In the genomic region with DNA sequence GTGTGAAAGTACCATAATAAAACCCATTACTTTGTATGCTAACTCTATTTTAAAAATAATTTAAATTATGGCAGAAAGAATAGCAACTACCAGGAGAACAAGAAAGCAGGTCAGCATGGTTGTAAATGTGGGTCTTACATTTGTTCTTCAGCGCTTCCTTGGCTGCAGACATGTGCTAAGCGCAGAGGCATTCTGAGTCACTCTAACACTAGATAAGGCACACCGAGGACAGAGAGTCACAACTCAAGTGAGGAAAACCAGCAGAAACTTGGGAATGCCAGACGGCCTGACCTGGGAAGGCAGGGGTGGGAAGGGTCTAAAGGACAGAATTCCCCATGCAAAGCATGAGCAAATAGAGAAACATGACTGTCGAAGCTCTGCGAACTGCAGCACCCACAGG, we compare ENCODE assay signal across 19 mouse cellular contexts.
DNase-seq lines count a peak whose midpoint lies in the region; ATAC-seq and TF ChIP-seq lines count a peak whose summit lies in the region.
"Had no signal": no experiment of that assay in that cellular context is flagged by ENCODE, and none has a peak within 500 bp of the region (broad histone marks: within the 10 kb centered on the region; RNA-seq: fewer than 3 reads in every experiment).

No protein-coding gene starts in this region.

- DNase-seq in adrenal gland, postnatal 36 days = peak; percentile 16 to 20
- DNase-seq in adrenal gland, postnatal 14 days = no peak
- DNase-seq in kidney, adult 8-10 months = no peak
- DNase-seq in gastrocnemius, adult 18-20 months (ENCODE audit: low spot score) = no peak
- DNase-seq: cerebellum, adult 8-10 months; gastrocnemius, adult 2 months; kidney, adult 9 months; kidney, postnatal 36 days; layer of hippocampus, adult 9-11 months; lung, adult 18-20 months; lung, postnatal 36 days; thymus, postnatal 25 days had no signal

- H3K4me2 ChIP-seq in kidney, embryonic 14.5 days (replicated peaks; ENCODE audit: low read depth, low read length) = no peak overlapping the region
- H3K4me2 ChIP-seq in heart, embryonic 13.5 days = peak overlapping the region; percentile 27
- H3K4me2 ChIP-seq in myocyte (ENCODE audit: low read depth) = peak overlapping the region; percentile 12
- H3K4me2 ChIP-seq in neural tube, embryonic 15.5 days = no peak overlapping the region
- H3K4me2 ChIP-seq: embryonic facial prominence, embryonic 15.5 days; liver, embryonic 11.5 days had no signal

- H3K4me3 ChIP-seq in kidney, embryonic 14.5 days (ENCODE audit: low read length) = no peak overlapping the region
- H3K4me3 ChIP-seq in heart, embryonic 13.5 days = no peak overlapping the region
- no peak overlapping the region for H3K4me3 ChIP-seq in myocyte
- H3K4me3 ChIP-seq in neural tube, embryonic 15.5 days (replicated peaks) = no peak overlapping the region
- H3K4me3 ChIP-seq: embryonic facial prominence, embryonic 15.5 days; gastrocnemius, adult 2 months had no signal

- no peaks in the 10 kb centered on the region for H3K27me3 ChIP-seq in kidney, embryonic 14.5 days (ENCODE audit: control insufficient read depth, insufficient read depth, low read length)
- H3K27me3 ChIP-seq in heart, embryonic 13.5 days (replicated peaks) = no peaks in the 10 kb centered on the region
- no peaks in the 10 kb centered on the region for H3K27me3 ChIP-seq in myocyte (ENCODE audit: control insufficient read depth, insufficient read depth, insufficient read length)
- H3K27me3 ChIP-seq in neural tube, embryonic 15.5 days (replicated peaks) = no peaks in the 10 kb centered on the region
- H3K27me3 ChIP-seq: embryonic facial prominence, embryonic 15.5 days had no signal

- H3K27ac ChIP-seq in kidney, embryonic 14.5 days (ENCODE audit: low read depth, low read length) = no peak overlapping the region
- peak overlapping the region; percentile 80 for H3K27ac ChIP-seq in heart, embryonic 13.5 days (replicated peaks)
- H3K27ac ChIP-seq in neural tube, embryonic 15.5 days (replicated peaks) = no peak overlapping the region
- H3K27ac ChIP-seq: embryonic facial prominence, embryonic 15.5 days; gastrocnemius, adult 2 months had no signal

- no peaks in the 10 kb centered on the region for H3K9me3 ChIP-seq in kidney, embryonic 14.5 days (ENCODE audit: control insufficient read depth, low read length)
- H3K9me3 ChIP-seq in heart, embryonic 13.5 days = no peaks in the 10 kb centered on the region
- H3K9me3 ChIP-seq in neural tube, embryonic 15.5 days (replicated peaks) = no peaks in the 10 kb centered on the region
- H3K9me3 ChIP-seq: embryonic facial prominence, embryonic 15.5 days had no signal

- peaks cover 18% of the 10 kb centered on the region; the same call in 1 of the 2 replicates for H3K4me1 ChIP-seq in kidney, embryonic 14.5 days (ENCODE audit: control insufficient read depth, insufficient read depth, low read length)
- peaks cover 24% of the 10 kb centered on the region for H3K4me1 ChIP-seq in heart, embryonic 13.5 days
- peaks cover 18% of the 10 kb centered on the region; the same call in 1 of the 2 replicates for H3K4me1 ChIP-seq in neural tube, embryonic 15.5 days

- H3K79me2 ChIP-seq in myocyte (ENCODE audit: control insufficient read depth, insufficient read depth) = no peaks in the 10 kb centered on the region

- H3K36me3 ChIP-seq in kidney, embryonic 14.5 days (ENCODE audit: control insufficient read depth, insufficient read depth, low read length) = no peaks in the 10 kb centered on the region
- H3K36me3 ChIP-seq in heart, embryonic 13.5 days = no peaks in the 10 kb centered on the region
- no peaks in the 10 kb centered on the region for H3K36me3 ChIP-seq in myocyte (ENCODE audit: control insufficient read depth, insufficient read depth)
- H3K36me3 ChIP-seq in neural tube, embryonic 15.5 days = no peaks in the 10 kb centered on the region
- H3K36me3 ChIP-seq: embryonic facial prominence, embryonic 15.5 days had no signal

- no peak for TF ChIP-seq POLR2A in myocyte (IDR thresholded peaks at IDR 0.05; ENCODE audit: insufficient read length, low read depth)

- no peak overlapping the region for H3ac ChIP-seq in myocyte (ENCODE audit: control insufficient read depth, insufficient read length)

- 0 out of 2 replicates have a peak overlapping the region, but pooled peaks have one; percentile 1 for H3K9ac ChIP-seq in kidney, embryonic 14.5 days (ENCODE audit: low read depth, low read length)
- peak overlapping the region; percentile 61; the same call in 1 of the 2 replicates for H3K9ac ChIP-seq in heart, embryonic 13.5 days
- H3K9ac ChIP-seq in neural tube, embryonic 15.5 days (replicated peaks) = no peak overlapping the region
- H3K9ac ChIP-seq: embryonic facial prominence, embryonic 15.5 days had no signal

- WGBS in kidney, embryonic 14.5 days = 70% methylated on average over 6 of the region's 6 CpGs
- WGBS in heart, embryonic 13.5 days = 22% methylated on average over 6 of the region's 6 CpGs
- WGBS in neural tube, embryonic 15.5 days = 85% methylated on average over 6 of the region's 6 CpGs

- ATAC-seq in kidney, embryonic 14.5 days (ENCODE audit: low FRiP score, low TSS enrichment) = no peak
- no peak for ATAC-seq in heart, embryonic 13.5 days (ENCODE audit: extremely low read depth, insufficient number of reproducible peaks, low FRiP score, low TSS enrichment)
- no peak for ATAC-seq in neural tube, embryonic 15.5 days (ENCODE audit: low FRiP score)
- ATAC-seq: forebrain, embryonic 16.5 days had no signal

TF ChIP-seq in myocyte, 11 proteins besides CTCF, POLR2A, EP300 and RAD21:
- TF ChIP-seq SRF (IDR thresholded peaks at IDR 0.05; ENCODE audit: control insufficient read depth, insufficient read length, low read depth) = no peak
- TF ChIP-seq REST (IDR thresholded peaks at IDR 0.05; ENCODE audit: insufficient read depth, insufficient read length) = no peak
- TF ChIP-seq MYOD1 (IDR thresholded peaks at IDR 0.05; ENCODE audit: control insufficient read depth in 1 of 3, insufficient read length in 2 of 3, low read depth in 2 of 3) = no peak
- TF ChIP-seq CEBPB (IDR thresholded peaks at IDR 0.05; ENCODE audit: insufficient read depth, poor library complexity, severe bottlenecking) = no peak
- no peak for TF ChIP-seq E2F4 (IDR thresholded peaks at IDR 0.05; ENCODE audit: insufficient read depth)
- TF ChIP-seq TCF12 (IDR thresholded peaks at IDR 0.05; ENCODE audit: insufficient read depth, poor library complexity, severe bottlenecking) = no peak
- no peak for TF ChIP-seq TCF3 (IDR thresholded peaks at IDR 0.05; ENCODE audit: insufficient read length, low read depth)
- TF ChIP-seq MAX (IDR thresholded peaks at IDR 0.05; ENCODE audit: low read depth) = no peak
- no peak for TF ChIP-seq POLR2AphosphoS2 (IDR thresholded peaks at IDR 0.05; ENCODE audit: insufficient read length, low read depth)
- TF ChIP-seq MYOG (IDR thresholded peaks at IDR 0.05; ENCODE audit: control insufficient read depth in 1 of 3, insufficient read depth in 1 of 3, insufficient read length in 2 of 3, low read depth in 2 of 3) = no peak
- TF ChIP-seq USF1 (IDR thresholded peaks at IDR 0.05; ENCODE audit: low read depth) = no peak

Comparison
In these comparisons a context has a peak if more than half of its experiments do, and no peak if none do; other contexts are left out.
1. DNase-seq: peak in adrenal gland, postnatal 36 days (2 of 2); none in adrenal gland, postnatal 14 days (single experiment), kidney, adult 8-10 months (0 of 2) and gastrocnemius, adult 18-20 months (single experiment).
2. H3K4me2 ChIP-seq: peak in heart, embryonic 13.5 days (single experiment) and myocyte (single experiment); none in kidney, embryonic 14.5 days (single experiment) and neural tube, embryonic 15.5 days (single experiment).